Mouse (Mus musculus) intestine, embryonic 15.5 days (tissue): ENCODE results near the gene Gm28038. TPM values are rescaled to one million over a fixed set of nuclear protein-coding genes. Genes with fewer than 3 reads are reported as not detected.

ENCODE experiments used
- ATAC-seq: fragments of 200-750 bp; cut with Nextera tagmentation; 2 replicates; pipeline ENCODE4 v1.8.0; 2017; ENCODE audit warnings: moderate TSS enrichment, moderate library complexity
- H3K27ac ChIP-seq: fragments of 300-500 bp; sonication (generic); 2 replicates; pipeline ENCODE4 v1.5.1; 2015; ENCODE audit warnings: mild to moderate bottlenecking, inconsistent platforms
- H3K27me3 ChIP-seq: fragments of 300-500 bp; sonication (generic); replicated peaks from 2 replicates; pipeline ENCODE4 v1.6.1; 2015; ENCODE audit warnings: inconsistent platforms
- H3K36me3 ChIP-seq: fragments of 300-500 bp; sonication (generic); 2 replicates; pipeline ENCODE4 v1.6.1; 2015; ENCODE audit warnings: inconsistent platforms
- H3K4me1 ChIP-seq: fragments of 300-500 bp; sonication (generic); replicated peaks from 2 replicates; pipeline ENCODE4 v1.6.1; 2015; ENCODE audit warnings: inconsistent platforms
- H3K4me2 ChIP-seq: fragments of 300-500 bp; sonication (generic); replicated peaks from 2 replicates; pipeline ENCODE4 v1.6.1; 2015; ENCODE audit warnings: mild to moderate bottlenecking, inconsistent platforms
- H3K4me3 ChIP-seq: fragments of 300-500 bp; sonication (generic); replicated peaks from 2 replicates; pipeline ENCODE4 v1.5.1; 2015; ENCODE audit warnings: inconsistent platforms
- H3K9ac ChIP-seq: fragments of 300-500 bp; sonication (generic); 2 replicates; pipeline ENCODE4 v1.6.1; 2015; ENCODE audit warnings: inconsistent platforms
- H3K9me3 ChIP-seq: fragments of 300-500 bp; sonication (generic); 2 replicates; pipeline ENCODE4 v1.6.1; 2016; ENCODE audit warnings: inconsistent platforms
- WGBS: fragments of 180-500 bp; shearing (Covaris S2); methylation state at CpG from one replicate; pipeline ENCODE4 v1.1.7; 2015; 5-methylcytosine and 5-hydroxymethylcytosine counted together
- polyA plus RNA-seq: library from polyadenylated mRNA; unstranded; fragments of >200 nt; fragmentation: Nextera tagmentation; extraction: Ambion mirVana; gene quantifications from 2 replicates; pipeline ENCODE4 v1.2.1, GENCODE M21; 2015

The Gm28038 gene
- polyA plus RNA-seq, 1 experiment from 2014 or later: not detected

- Histone ChIP-seq H3K9ac (no peak overlapping the region), H3K27ac (peak overlapping the region; percentile 60; the same call in 1 of the 2 replicates), H3K4me3 (no peak overlapping the region), H3K4me1 (peaks cover 35% of the 10 kb centered on the region), H3K4me2 (no peak overlapping the region), H3K36me3 (no peaks in the 10 kb centered on the region), H3K27me3 (no peaks in the 10 kb centered on the region), H3K9me3 (no peaks in the 10 kb centered on the region)
- no peak; the same call in 1 of the 2 replicates for ATAC-seq
- 84% methylated on average over 17 of the region's 17 CpGs for WGBS
Observed at GRCm38 (mm10) chr2:30269241-30269990, 11.4 kb upstream of the Gm28038 start.

- Histone ChIP-seq H3K4me2 (no peak overlapping the region), H3K4me1 (peaks cover 28% of the 10 kb centered on the region), H3K27ac (peak overlapping the region; percentile 60; the same call in 1 of the 2 replicates), H3K36me3 (no peaks in the 10 kb centered on the region), H3K9me3 (no peaks in the 10 kb centered on the region), H3K4me3 (no peak overlapping the region), H3K27me3 (no peaks in the 10 kb centered on the region), H3K9ac (no peak overlapping the region)
- 8% methylated on average over 1 of the region's 1 CpGs for WGBS
- peak; percentile 84 for ATAC-seq
Observed at GRCm38 (mm10) chr2:30270134-30270533, 10.7 kb upstream of the Gm28038 start.

GRCm38 (mm10) chr2:30281651-30282050, 808 bp downstream of the Gm28038 start:
- Histone ChIP-seq H3K9me3 (no peaks in the 10 kb centered on the region), H3K4me2 (no peak overlapping the region), H3K36me3 (0 out of 2 replicates have a peak, but pooled peaks cover 5% of the 10 kb centered on the region), H3K9ac (no peak overlapping the region), H3K4me1 (peaks cover 8% of the 10 kb centered on the region), H3K27ac (no peak overlapping the region), H3K27me3 (no peaks in the 10 kb centered on the region), H3K4me3 (no peak overlapping the region)
- WGBS: 75% methylated on average over 3 of the region's 3 CpGs
- ATAC-seq: no peak

GRCm38 (mm10) chr2:30283193-30283592, 2.4 kb downstream of the Gm28038 start:
- no peak for ATAC-seq
- H3K27ac ChIP-seq: no peak overlapping the region
- 83% methylated on average over 2 of the region's 2 CpGs for WGBS

GRCm38 (mm10) chr2:30285004-30285403, 4.2 kb downstream of the Gm28038 start:
- Histone ChIP-seq H3K27ac (no peak overlapping the region), H3K4me2 (peak overlapping the region; percentile 94), H3K4me3 (peak overlapping the region; percentile 93), H3K36me3 (0 out of 2 replicates have a peak, but pooled peaks cover 5% of the 10 kb centered on the region), H3K27me3 (no peaks in the 10 kb centered on the region), H3K9ac (peak overlapping the region; percentile 71), H3K9me3 (no peaks in the 10 kb centered on the region), H3K4me1 (peaks cover 18% of the 10 kb centered on the region)
- no peak for ATAC-seq
- WGBS: 87% methylated on average over 5 of the region's 5 CpGs

More at GRCm38 (mm10) chr2:30283193-30283592, 2.4 kb downstream of the Gm28038 start:
- 0 out of 2 replicates have a peak, but pooled peaks cover 5% of the 10 kb centered on the region for H3K36me3 ChIP-seq
- H3K9ac ChIP-seq: no peak overlapping the region
- no peaks in the 10 kb centered on the region for H3K27me3 ChIP-seq
- peaks cover 18% of the 10 kb centered on the region for H3K4me1 ChIP-seq
- no peak overlapping the region for H3K4me2 ChIP-seq
- no peaks in the 10 kb centered on the region for H3K9me3 ChIP-seq
- H3K4me3 ChIP-seq: no peak overlapping the region

- Histone ChIP-seq H3K4me1 (peaks cover 18% of the 10 kb centered on the region), H3K27ac (0 out of 2 replicates have a peak overlapping the region, but pooled peaks have one; percentile 27), H3K27me3 (no peaks in the 10 kb centered on the region), H3K9ac (peak overlapping the region; percentile 71), H3K36me3 (0 out of 2 replicates have a peak, but pooled peaks cover 5% of the 10 kb centered on the region), H3K4me3 (peak overlapping the region; percentile 93), H3K9me3 (no peaks in the 10 kb centered on the region), H3K4me2 (peak overlapping the region; percentile 94)
- WGBS: 9% methylated on average over 38 of the region's 38 CpGs
- ATAC-seq: peak; percentile 76
Observed at GRCm38 (mm10) chr2:30285416-30286181, 4.8 kb downstream of the Gm28038 start.

- peak; percentile 97 for ATAC-seq
- H3K4me2 ChIP-seq: peak within 1 kb of the TSS; percentile 94
- H3K4me1 ChIP-seq: peaks cover 18% of the 10 kb centered on the region
- H3K27ac ChIP-seq: peak within 1 kb of the TSS; percentile 81
- H3K36me3 ChIP-seq: 0 out of 2 replicates have a peak, but pooled peaks cover 5% of the 10 kb centered on the region
- WGBS: under 1% methylated on average over 68 of the region's 68 CpGs
- peak within 1 kb of the TSS; percentile 95 for H3K9ac ChIP-seq
- H3K4me3 ChIP-seq: peak within 1 kb of the TSS; percentile 93
- no peaks in the 10 kb centered on the region for H3K9me3 ChIP-seq
- H3K27me3 ChIP-seq: no peaks in the 10 kb centered on the region
Observed at GRCm38 (mm10) chr2:30286192-30287026, 5.6 kb downstream of the Gm28038 start, which contains the start of the genes Dolk and Nup188. Gene Dolk (minus strand): TSS chr2:30286334. Gene Nup188 (plus strand): TSS chr2:30286397.

GRCm38 (mm10) chr2:30287027-30287373, 6.2 kb downstream of the Gm28038 start:
- H3K4me3 ChIP-seq: peak overlapping the region; percentile 93
- H3K9ac ChIP-seq: peak overlapping the region; percentile 95
- peak overlapping the region; percentile 81 for H3K27ac ChIP-seq
- WGBS: 1% methylated on average over 10 of the region's 10 CpGs
- ATAC-seq: no peak; the same call in 1 of the 2 replicates
- peaks cover 18% of the 10 kb centered on the region for H3K4me1 ChIP-seq
- 0 out of 2 replicates have a peak, but pooled peaks cover 5% of the 10 kb centered on the region for H3K36me3 ChIP-seq
- H3K4me2 ChIP-seq: peak overlapping the region; percentile 59
- no peaks in the 10 kb centered on the region for H3K27me3 ChIP-seq
- H3K9me3 ChIP-seq: no peaks in the 10 kb centered on the region

GRCm38 (mm10) chr2:30299525-30299924, 18.7 kb downstream of the Gm28038 start:
- Histone ChIP-seq H3K27me3 (no peaks in the 10 kb centered on the region), H3K9me3 (no peaks in the 10 kb centered on the region), H3K27ac (no peak overlapping the region), H3K4me2 (no peak overlapping the region), H3K9ac (no peak overlapping the region), H3K4me1 (no peaks in the 10 kb centered on the region), H3K36me3 (peaks cover 25% of the 10 kb centered on the region), H3K4me3 (no peak overlapping the region)
- 82% methylated on average over 3 of the region's 3 CpGs for WGBS
- ATAC-seq: no peak

- Histone ChIP-seq H3K27me3 (no peaks in the 10 kb centered on the region), H3K9ac (no peak overlapping the region), H3K36me3 (peaks cover 25% of the 10 kb centered on the region), H3K4me1 (no peaks in the 10 kb centered on the region), H3K4me3 (no peak overlapping the region), H3K27ac (no peak overlapping the region), H3K4me2 (no peak overlapping the region), H3K9me3 (no peaks in the 10 kb centered on the region)
- no peak for ATAC-seq
- 89% methylated on average over 5 of the region's 5 CpGs for WGBS
Observed at GRCm38 (mm10) chr2:30299966-30300365, 19.1 kb downstream of the Gm28038 start.

GRCm38 (mm10) chr2:30306087-30306486, 25.2 kb downstream of the Gm28038 start:
- WGBS: 82% methylated on average over 7 of the region's 7 CpGs
- no peaks in the 10 kb centered on the region for H3K9me3 ChIP-seq
- peaks cover 41% of the 10 kb centered on the region for H3K36me3 ChIP-seq
- no peak overlapping the region for H3K4me2 ChIP-seq
- H3K4me3 ChIP-seq: no peak overlapping the region
- H3K4me1 ChIP-seq: no peaks in the 10 kb centered on the region
- no peaks in the 10 kb centered on the region for H3K27me3 ChIP-seq
- ATAC-seq: no peak
- H3K9ac ChIP-seq: no peak overlapping the region
- no peak overlapping the region for H3K27ac ChIP-seq
